Mouse (Mus musculus) adrenal gland, postnatal 36 days (tissue): ENCODE measurements around the gene Sun3. TPM values are rescaled to one million over a fixed set of nuclear protein-coding genes. Genes with fewer than 3 reads are reported as not detected.

Source experiments
- DNase-seq, 2 experiments: peaks; one replicate each; pipeline ENCODE4 v3.0.0; 2021; ENCODE audit warnings: mixed read lengths in 1 of 2
- total RNA-seq, 2 experiments: library from RNA; stranded (reverse); gene quantifications; 2 replicates each; pipeline ENCODE4 v1.2.3; 2021

Sun3 gene
- total RNA-seq, 2 experiments from 2014 or later, result not detected

DNA sequence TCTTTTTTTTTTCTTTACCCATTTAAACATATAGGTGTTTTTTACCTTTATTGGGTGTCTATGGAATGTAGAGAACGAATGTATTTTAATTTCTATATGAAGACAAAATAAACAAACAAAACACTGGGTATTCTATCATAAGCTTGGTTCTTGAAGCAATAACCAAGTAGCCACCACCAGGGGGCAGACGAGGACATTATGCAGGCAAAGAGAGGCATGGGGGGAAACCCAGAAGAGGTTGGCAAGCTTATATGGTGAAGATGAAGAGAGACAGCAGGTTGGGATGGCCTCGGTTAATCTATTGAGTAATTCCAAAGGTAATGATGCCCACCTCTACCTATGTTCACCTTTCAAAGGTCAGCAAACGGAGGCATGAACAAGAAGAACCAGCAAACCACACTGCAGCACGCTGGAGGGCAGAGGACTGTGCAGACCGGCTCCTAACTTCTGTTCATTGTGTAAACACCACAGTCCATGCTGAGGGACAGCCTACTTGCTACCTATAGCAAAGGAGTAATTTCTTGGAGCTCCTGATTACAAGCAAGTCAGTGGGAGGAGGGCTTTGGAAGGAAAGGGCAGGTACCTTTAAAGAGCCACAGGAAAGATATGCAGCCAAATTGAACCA, 65.4 kb downstream of the Sun3 start:
- DNase-seq, result peak; percentile 79 to 84

DNA sequence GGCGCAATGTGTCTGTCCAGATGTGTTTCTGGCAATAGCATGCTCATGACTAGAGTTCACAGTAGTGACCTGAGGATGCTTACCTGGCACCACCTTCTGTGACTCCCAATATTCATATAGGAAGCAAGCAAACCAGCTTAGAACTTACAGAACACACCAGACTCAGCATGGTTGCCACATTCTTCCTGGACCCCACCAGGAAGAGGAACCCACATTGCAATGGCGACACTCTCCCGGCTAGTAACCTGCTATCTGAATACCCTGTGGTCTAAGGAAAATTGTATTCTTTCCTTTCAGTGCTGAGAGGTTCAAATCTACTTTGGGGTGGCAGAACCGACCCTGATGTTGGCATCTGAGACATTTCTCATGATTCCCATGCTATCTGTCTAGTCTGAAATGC, 70.6 kb downstream of the Sun3 start:
- DNase-seq, result no peak

DNA sequence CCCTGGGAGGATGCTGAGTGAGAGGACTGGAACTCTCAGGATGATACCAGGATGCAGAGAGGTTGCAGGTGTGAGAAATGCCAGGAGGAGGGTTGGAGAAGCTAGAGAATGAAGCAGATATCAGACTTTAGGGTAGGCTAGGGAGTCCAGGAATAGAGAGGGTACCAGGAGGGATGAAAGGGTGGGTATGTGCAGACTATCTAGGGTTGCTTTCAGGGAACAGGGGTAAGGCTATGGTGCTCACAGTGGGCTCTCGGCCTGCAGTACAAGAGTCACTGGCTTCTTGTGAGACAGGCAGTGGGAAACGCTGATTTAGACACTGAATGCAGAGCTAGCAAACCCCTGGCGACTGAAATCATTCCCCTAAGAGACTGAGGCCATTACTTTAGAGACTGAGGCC, 75.6 kb downstream of the Sun3 start, which contains the start of gene Pkd1l1:
Pkd1l1 (minus strand) TSS at position 101 of the 400 bp plus-strand sequence.
- no peak for DNase-seq

DNA sequence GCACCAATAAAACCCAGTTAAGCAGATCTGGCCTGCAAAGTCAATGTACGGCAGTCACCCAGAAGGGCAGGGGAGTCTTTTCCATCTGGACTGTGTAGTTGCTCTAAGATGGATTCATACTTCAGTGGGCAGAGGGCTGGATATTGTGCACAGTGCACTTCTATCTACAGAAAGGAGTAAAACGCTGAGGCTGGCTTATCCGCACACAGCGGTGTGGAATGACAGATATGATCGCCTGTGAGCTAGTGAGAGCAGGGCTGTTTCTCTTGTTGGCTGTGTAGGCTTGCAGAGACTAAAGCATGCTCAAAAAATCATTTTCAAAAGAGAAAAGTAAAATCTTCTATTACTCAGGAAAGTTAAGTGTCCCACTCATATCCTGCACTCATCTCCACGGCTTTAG, 76.7 kb downstream of the Sun3 start:
- no peak for DNase-seq

DNA sequence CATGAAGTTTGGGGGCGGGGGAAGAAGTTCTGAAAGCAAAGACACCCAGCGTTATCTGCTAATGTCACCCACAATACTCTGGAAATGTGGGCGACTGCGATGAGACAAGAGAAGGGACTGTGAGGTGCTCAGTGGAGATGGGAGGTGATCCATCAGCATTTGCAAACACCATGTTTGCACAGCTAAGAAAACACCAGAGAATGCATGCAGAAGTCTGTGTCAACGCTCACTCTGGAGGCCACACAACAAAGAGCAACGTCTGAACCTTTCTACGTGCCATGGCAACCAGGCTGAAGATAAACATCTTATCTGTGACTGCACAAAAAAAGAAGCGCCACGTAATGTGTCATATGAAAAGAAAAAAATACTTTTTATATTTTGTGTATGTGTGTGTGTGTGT, 78.3 kb downstream of the Sun3 start:
- no peak for DNase-seq

DNA sequence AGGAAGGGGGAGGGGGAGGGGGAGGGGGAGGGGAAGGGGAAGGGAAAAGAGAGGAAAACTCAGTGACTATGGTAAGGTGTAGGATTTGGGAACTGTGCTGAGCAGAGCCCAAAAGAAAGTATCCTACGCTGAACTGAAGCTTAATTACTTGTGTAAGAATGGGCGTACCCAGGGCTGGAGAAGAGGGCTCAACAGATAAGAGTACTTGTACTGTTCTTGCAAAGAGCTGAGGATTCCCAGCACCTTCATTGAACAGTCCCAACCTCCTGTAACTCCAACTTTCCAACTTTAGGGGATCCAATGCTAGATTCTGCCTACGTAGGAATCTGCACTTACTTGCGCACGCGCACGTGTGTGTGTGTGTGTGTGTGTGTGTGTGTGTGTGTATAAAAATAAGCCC, 80.7 kb downstream of the Sun3 start:
- no peak for DNase-seq

Other genes with a start within 250 kb of the Sun3 start
- not detected for gene Pkd1l1, start 75.7 kb downstream of the Sun3 start, total RNA-seq
- 10 to 100 TPM in 1 of 2 experiments, 1 to 10 TPM in 1; 8.9 to 10.1 TPM for gene Hus1, start 37.8 kb downstream of the Sun3 start, total RNA-seq
- gene Gm11992, start 397 bp downstream of the Sun3 start, total RNA-seq, result under 1 TPM in 1 of 2 experiments, not detected in 1; 0.30 TPM
- gene Upp1, start 69.1 kb upstream of the Sun3 start, total RNA-seq, result 1 to 10 TPM; 5.3 to 9.8 TPM
- under 1 TPM; 0.03 TPM for gene Abca13, start 143.0 kb upstream of the Sun3 start, total RNA-seq